Mouse (Mus musculus) hindbrain, embryonic 10.5 days (tissue): ENCODE data around the gene Bckdk. TPM values are rescaled to one million over a fixed set of nuclear protein-coding genes. Genes with fewer than 3 reads are reported as not detected.

Experiments
- DNase-seq: peaks from one replicate; pipeline ENCODE4 v3.0.0-alpha.2; 2017; ENCODE audit warnings: low spot score
- H3K27ac ChIP-seq: fragments of 300-500 bp; sonication (generic); 2 replicates; pipeline ENCODE4 v1.5.1; 2016; ENCODE audit warnings: mild to moderate bottlenecking, moderate library complexity
- H3K27me3 ChIP-seq: fragments of 300-500 bp; sonication (generic); 2 replicates; pipeline ENCODE4 v1.6.1; 2016; ENCODE audit warnings: mild to moderate bottlenecking; ENCODE audit not compliant: poor library complexity, insufficient read depth, severe bottlenecking
- H3K36me3 ChIP-seq: fragments of 300-500 bp; sonication (generic); 2 replicates; pipeline ENCODE4 v1.6.1; 2016; ENCODE audit warnings: mild to moderate bottlenecking, moderate library complexity
- H3K4me1 ChIP-seq: fragments of 300-500 bp; sonication (generic); replicated peaks from 2 replicates; pipeline ENCODE4 v1.6.1; 2016; ENCODE audit warnings: mild to moderate bottlenecking
- H3K4me3 ChIP-seq: fragments of 300-500 bp; sonication (generic); 2 replicates; pipeline ENCODE4 v1.5.1; 2016; ENCODE audit warnings: mild to moderate bottlenecking, moderate library complexity
- H3K9me3 ChIP-seq: fragments of 300-500 bp; sonication (generic); 2 replicates; pipeline ENCODE4 v1.6.1; 2016; ENCODE audit warnings: mild to moderate bottlenecking, moderate library complexity
- WGBS: fragments of 180-500 bp; shearing (Covaris S2); methylation state at CpG from one replicate; pipeline ENCODE4 v1.1.7; 2016; 5-methylcytosine and 5-hydroxymethylcytosine counted together
- polyA plus RNA-seq: library from polyadenylated mRNA; unstranded; fragments of >200 nt; fragmentation: Nextera tagmentation; extraction: Ambion mirVana; gene quantifications from 2 replicates; pipeline ENCODE4 v1.2.1, GENCODE M21; 2016

The Bckdk gene
- polyA plus RNA-seq, 1 experiment from 2014 or later = 123 TPM

DNA sequence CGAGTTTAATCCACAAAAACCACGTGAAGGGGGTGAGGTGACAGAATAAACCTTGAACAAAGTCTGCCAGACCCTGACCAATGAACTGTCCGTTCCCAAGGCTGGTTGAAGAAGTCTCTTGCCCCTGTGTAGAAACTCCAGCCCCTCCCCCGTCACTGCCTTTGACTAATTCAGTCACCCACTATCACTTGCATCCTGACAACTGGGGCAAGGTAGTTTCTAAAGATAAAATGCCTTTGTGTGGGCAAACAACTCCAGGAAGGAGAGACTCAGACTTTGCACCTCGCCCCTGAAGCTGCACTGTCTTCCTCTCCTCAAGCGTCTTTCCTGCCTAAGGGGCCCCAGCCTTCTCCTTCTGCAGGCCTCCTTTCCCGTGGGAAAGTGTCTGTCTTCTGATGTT, 3.9 kb upstream of the Bckdk start:
- Histone ChIP-seq H3K4me1 (peaks cover 20% of the 10 kb centered on the region), H3K9me3 (no peaks in the 10 kb centered on the region), H3K27me3 (no peaks in the 10 kb centered on the region), H3K4me3 (no peak overlapping the region), H3K27ac (no peak overlapping the region), H3K36me3 (peaks cover under 1% of the 10 kb centered on the region; the same call in 1 of the 2 replicates)
- DNase-seq = no peak
- WGBS = 57% methylated on average over 7 of the region's 7 CpGs

GRCm38 (mm10) chr7:127901772-127902171, 2.1 kb upstream of the Bckdk start:
- Histone ChIP-seq H3K27ac (no peak overlapping the region), H3K4me1 (peaks cover 19% of the 10 kb centered on the region), H3K4me3 (no peak overlapping the region), H3K9me3 (no peaks in the 10 kb centered on the region), H3K27me3 (no peaks in the 10 kb centered on the region), H3K36me3 (peaks cover 18% of the 10 kb centered on the region)
- DNase-seq = no peak
- WGBS = 85% methylated on average over 2 of the region's 2 CpGs

GRCm38 (mm10) chr7:127907939-127908338, 4.1 kb downstream of the Bckdk start:
- no peaks in the 10 kb centered on the region for H3K27me3 ChIP-seq
- no peak overlapping the region for H3K4me3 ChIP-seq
- H3K36me3 ChIP-seq = peaks cover 53% of the 10 kb centered on the region
- WGBS = 94% methylated on average over 12 of the region's 12 CpGs
- H3K27ac ChIP-seq = no peak overlapping the region
- no peak for DNase-seq
- peaks cover 29% of the 10 kb centered on the region for H3K4me1 ChIP-seq
- H3K9me3 ChIP-seq = no peaks in the 10 kb centered on the region

DNA sequence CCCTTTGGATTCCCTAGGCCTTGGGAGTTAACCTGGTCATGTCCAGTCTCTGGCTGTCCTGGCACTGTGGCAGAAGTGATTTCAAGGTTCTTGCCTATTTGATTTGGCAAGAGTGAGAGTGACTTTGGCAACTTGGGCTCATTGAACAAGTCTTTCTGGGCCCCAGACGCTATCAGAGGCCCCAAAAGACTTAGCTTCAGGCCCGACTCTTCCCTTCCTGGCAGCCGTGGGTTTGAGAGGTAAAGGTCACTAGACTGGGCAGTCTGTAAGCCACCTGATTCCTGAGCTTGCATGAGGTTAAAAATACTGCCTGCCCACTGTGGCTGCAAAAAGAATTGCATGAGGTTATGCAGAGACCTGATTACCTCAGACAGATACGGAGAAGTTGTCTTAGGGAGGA, 4.8 kb downstream of the Bckdk start:
- no peak for DNase-seq
- Histone ChIP-seq H3K36me3 (peaks cover 53% of the 10 kb centered on the region), H3K27me3 (no peaks in the 10 kb centered on the region), H3K9me3 (no peaks in the 10 kb centered on the region), H3K27ac (no peak overlapping the region), H3K4me1 (peaks cover 32% of the 10 kb centered on the region), H3K4me3 (no peak overlapping the region)
- WGBS = 86% methylated on average over 4 of the region's 4 CpGs

- Histone ChIP-seq H3K4me1 (peaks cover 17% of the 10 kb centered on the region), H3K27me3 (no peaks in the 10 kb centered on the region), H3K4me3 (peak within 1 kb of the TSS; percentile 99), H3K27ac (peak within 1 kb of the TSS; percentile 92), H3K36me3 (peaks cover 57% of the 10 kb centered on the region), H3K9me3 (no peaks in the 10 kb centered on the region)
- 1% methylated on average over 40 of the region's 40 CpGs for WGBS
- DNase-seq = peak; percentile 93
Observed at GRCm38 (mm10) chr7:127912190-127912871, 8.4 kb downstream of the Bckdk start, which contains the start of gene Kat8. TSS of gene Kat8 (plus strand) at chr7:127912516.

GRCm38 (mm10) chr7:127912938-127913337, 9.1 kb downstream of the Bckdk start:
- H3K9me3 ChIP-seq = no peaks in the 10 kb centered on the region
- H3K36me3 ChIP-seq = peaks cover 57% of the 10 kb centered on the region
- peaks cover 17% of the 10 kb centered on the region for H3K4me1 ChIP-seq
- H3K27me3 ChIP-seq = no peaks in the 10 kb centered on the region
- DNase-seq = no peak
- H3K27ac ChIP-seq = peak overlapping the region; percentile 92
- H3K4me3 ChIP-seq = peak overlapping the region; percentile 99
- WGBS = 33% methylated on average over 4 of the region's 4 CpGs

GRCm38 (mm10) chr7:127915293-127915692, 11.4 kb downstream of the Bckdk start:
- Histone ChIP-seq H3K27ac (no peak overlapping the region), H3K36me3 (peaks cover 56% of the 10 kb centered on the region), H3K4me3 (no peak overlapping the region), H3K4me1 (peaks cover 17% of the 10 kb centered on the region), H3K9me3 (no peaks in the 10 kb centered on the region), H3K27me3 (no peaks in the 10 kb centered on the region)
- DNase-seq = no peak
- WGBS = 93% methylated on average over 12 of the region's 12 CpGs

- WGBS = 55% methylated on average over 3 of the region's 3 CpGs
- Histone ChIP-seq H3K9me3 (no peaks in the 10 kb centered on the region), H3K4me1 (peaks cover under 1% of the 10 kb centered on the region), H3K4me3 (no peak overlapping the region), H3K27ac (no peak overlapping the region), H3K36me3 (peaks cover 84% of the 10 kb centered on the region), H3K27me3 (no peaks in the 10 kb centered on the region)
- DNase-seq = peak; percentile 43
Observed at GRCm38 (mm10) chr7:127918203-127918602, 14.3 kb downstream of the Bckdk start.

- Histone ChIP-seq H3K4me3 (no peak overlapping the region), H3K27ac (no peak overlapping the region), H3K36me3 (peaks cover 93% of the 10 kb centered on the region), H3K9me3 (no peaks in the 10 kb centered on the region), H3K27me3 (no peaks in the 10 kb centered on the region), H3K4me1 (no peaks in the 10 kb centered on the region)
- DNase-seq = no peak
- WGBS = 78% methylated on average over 7 of the region's 7 CpGs
Observed at GRCm38 (mm10) chr7:127919290-127919689, 15.4 kb downstream of the Bckdk start.

GRCm38 (mm10) chr7:127921516-127921915, 17.6 kb downstream of the Bckdk start:
- peak; percentile 28 for DNase-seq
- Histone ChIP-seq H3K27me3 (no peaks in the 10 kb centered on the region), H3K27ac (no peak overlapping the region), H3K9me3 (no peaks in the 10 kb centered on the region), H3K36me3 (peaks cover 96% of the 10 kb centered on the region), H3K4me1 (no peaks in the 10 kb centered on the region), H3K4me3 (no peak overlapping the region)
- WGBS = 68% methylated on average over 8 of the region's 8 CpGs

GRCm38 (mm10) chr7:127922451-127923275, 18.8 kb downstream of the Bckdk start:
- no peak for DNase-seq
- peaks cover 95% of the 10 kb centered on the region for H3K36me3 ChIP-seq

DNA sequence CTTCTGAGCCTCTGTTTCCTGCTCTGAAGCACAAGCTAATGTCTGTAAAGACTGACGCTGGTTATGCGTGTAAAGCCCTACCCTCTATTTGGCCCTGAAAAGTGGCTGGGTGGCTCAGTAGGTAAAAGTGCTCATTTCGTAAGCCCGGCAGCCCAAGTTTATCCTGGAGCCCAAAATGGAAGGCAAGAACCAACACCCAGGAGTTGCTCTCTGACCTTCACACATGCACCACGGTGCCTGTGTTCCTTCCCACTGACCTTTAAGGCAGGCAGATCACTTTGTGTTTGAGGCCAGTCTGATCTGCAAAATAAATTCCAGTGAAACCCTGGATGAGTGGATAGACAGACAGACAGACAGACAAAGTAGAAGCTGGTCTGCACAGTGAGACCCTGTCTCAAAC, 19.8 kb downstream of the Bckdk start:
- no peak for DNase-seq
- H3K4me3 ChIP-seq = no peak overlapping the region
- 91% methylated on average over 5 of the region's 5 CpGs for WGBS
- H3K4me1 ChIP-seq = peaks cover 7% of the 10 kb centered on the region; the same call in 1 of the 2 replicates
- H3K27ac ChIP-seq = no peak overlapping the region
- peaks cover 12% of the 10 kb centered on the region for H3K27me3 ChIP-seq
- peaks cover 85% of the 10 kb centered on the region for H3K36me3 ChIP-seq
- H3K9me3 ChIP-seq = no peaks in the 10 kb centered on the region

More at GRCm38 (mm10) chr7:127922451-127923275, 18.8 kb downstream of the Bckdk start:
- Histone ChIP-seq H3K27ac (no peak overlapping the region), H3K9me3 (no peaks in the 10 kb centered on the region), H3K4me3 (no peak overlapping the region), H3K27me3 (peaks cover 1% of the 10 kb centered on the region; the same call in 1 of the 2 replicates), H3K4me1 (no peaks in the 10 kb centered on the region)
- WGBS = 84% methylated on average over 6 of the region's 6 CpGs

DNA sequence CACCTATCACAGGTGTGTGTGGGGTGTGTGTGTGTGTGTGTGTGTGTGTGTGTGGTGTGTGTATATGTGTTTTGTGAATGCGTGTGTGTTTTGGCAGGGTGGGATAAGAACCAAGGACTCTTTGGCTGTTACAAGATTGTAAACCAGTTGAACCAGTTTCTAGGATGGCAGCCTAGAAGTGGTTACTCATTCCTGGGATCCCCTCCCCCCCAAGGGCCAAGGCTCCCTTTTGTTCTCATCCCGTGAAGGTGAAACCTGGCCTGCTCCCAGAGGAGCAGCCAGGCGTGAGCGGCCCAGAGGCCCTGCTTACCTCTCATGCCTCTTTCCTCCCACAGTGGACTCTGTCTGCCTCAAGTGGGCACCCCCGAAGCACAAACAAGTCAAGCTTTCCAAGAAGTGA, 21.4 kb downstream of the Bckdk start:
- Histone ChIP-seq H3K27me3 (peaks cover 27% of the 10 kb centered on the region), H3K9me3 (no peaks in the 10 kb centered on the region), H3K4me1 (peaks cover 20% of the 10 kb centered on the region), H3K27ac (peak overlapping the region; percentile 25; the same call in 1 of the 2 replicates), H3K4me3 (0 out of 2 replicates have a peak overlapping the region, but pooled peaks have one; percentile 7), H3K36me3 (peaks cover 72% of the 10 kb centered on the region)
- WGBS = 69% methylated on average over 5 of the region's 5 CpGs
- DNase-seq = no peak
